Mouse (Mus musculus): ENCODE data around the gene Ppil6. TPM values are rescaled to one million over a fixed set of nuclear protein-coding genes. Genes with fewer than 3 reads are reported as not detected.

The Ppil6 gene
- total RNA-seq, 2 experiments from 2014 or later: not detected

Other genes with a start within 250 kb of the Ppil6 start
- 1 to 10 TPM; 7.6 to 9.9 TPM for gene Fig4, start 187.2 kb upstream of the Ppil6 start, total RNA-seq (2021)
- gene Ak9, start 186.5 kb upstream of the Ppil6 start, total RNA-seq (2021): not detected
- 1 to 10 TPM; 6.0 to 8.5 TPM for gene Zbtb24, start 40.1 kb upstream of the Ppil6 start, total RNA-seq (2021)
- 10 to 100 TPM; 17.3 to 26.9 TPM for gene Mical1, start 14.1 kb upstream of the Ppil6 start, total RNA-seq (2021)
- gene Smpd2, start 70 bp upstream of the Ppil6 start, total RNA-seq (2021): 10 to 100 TPM; 12.8 to 14.3 TPM
- gene Cd164, start 29.0 kb downstream of the Ppil6 start, total RNA-seq (2021): 100 to 1,000 TPM; 173 to 184 TPM
- gene Ccdc162, start 226.2 kb downstream of the Ppil6 start, total RNA-seq (2021): 1 to 10 TPM; 1.3 TPM